Mouse (Mus musculus) CH12.LX (cell line): ENCODE measurements at regions not wholly inside any gene's neighbourhood (a gene's known extent, or its start where the extent isn't known, plus 50 kb on each side); places are given as distances from the start of the nearest gene placed in this dataset.

Experiments used
- CTCF ChIP-seq, 2 experiments: IDR thresholded peaks in 1 of 2; conservative IDR thresholded peaks in 1 of 2; 2 replicates each; pipeline ENCODE4 v1.5.1; 2011 to 2012; ENCODE audit warnings: low read depth in 2 of 2, low read length in 2 of 2, improper control_type of control experiment in 1 of 2, inconsistent platforms in 1 of 2, mild to moderate bottlenecking in 1 of 2, moderate library complexity in 1 of 2
- EP300 ChIP-seq: IDR thresholded peaks from 2 replicates; pipeline ENCODE4 v1.6.1; 2011; ENCODE audit warnings: low read length, improper control_type of control experiment
- HCFC1 ChIP-seq: IDR thresholded peaks from 2 replicates; pipeline ENCODE4 v1.6.1; 2012; ENCODE audit warnings: low read depth, mild to moderate bottlenecking, inconsistent platforms, low read length, improper control_type of control experiment
- KAT2A ChIP-seq: IDR thresholded peaks from 2 replicates; pipeline ENCODE4 v1.6.1; 2012; ENCODE audit warnings: low read length, improper control_type of control experiment, inconsistent platforms; ENCODE audit not compliant: insufficient replicate concordance
- MAX ChIP-seq: IDR thresholded peaks from 2 replicates; pipeline ENCODE4 v1.6.1; 2011; ENCODE audit warnings: low read length, improper control_type of control experiment
- MAZ ChIP-seq: IDR thresholded peaks from 2 replicates; pipeline ENCODE4 v1.6.1; 2012; ENCODE audit warnings: low read depth, mild to moderate bottlenecking, inconsistent platforms, low read length, improper control_type of control experiment, moderate library complexity
- NELFE ChIP-seq: IDR thresholded peaks from 2 replicates; pipeline ENCODE4 v1.6.1; 2011; ENCODE audit warnings: low read depth, low read length, improper control_type of control experiment
- POLR2A ChIP-seq: IDR thresholded peaks from 2 replicates; pipeline ENCODE4 v1.6.1; 2011; ENCODE audit warnings: low read depth, mild to moderate bottlenecking, improper control_type of control experiment, low read length
- SMC3 ChIP-seq: IDR thresholded peaks from 2 replicates; pipeline ENCODE4 v1.6.1; 2011; ENCODE audit warnings: low read depth, low read length, improper control_type of control experiment

DNA sequence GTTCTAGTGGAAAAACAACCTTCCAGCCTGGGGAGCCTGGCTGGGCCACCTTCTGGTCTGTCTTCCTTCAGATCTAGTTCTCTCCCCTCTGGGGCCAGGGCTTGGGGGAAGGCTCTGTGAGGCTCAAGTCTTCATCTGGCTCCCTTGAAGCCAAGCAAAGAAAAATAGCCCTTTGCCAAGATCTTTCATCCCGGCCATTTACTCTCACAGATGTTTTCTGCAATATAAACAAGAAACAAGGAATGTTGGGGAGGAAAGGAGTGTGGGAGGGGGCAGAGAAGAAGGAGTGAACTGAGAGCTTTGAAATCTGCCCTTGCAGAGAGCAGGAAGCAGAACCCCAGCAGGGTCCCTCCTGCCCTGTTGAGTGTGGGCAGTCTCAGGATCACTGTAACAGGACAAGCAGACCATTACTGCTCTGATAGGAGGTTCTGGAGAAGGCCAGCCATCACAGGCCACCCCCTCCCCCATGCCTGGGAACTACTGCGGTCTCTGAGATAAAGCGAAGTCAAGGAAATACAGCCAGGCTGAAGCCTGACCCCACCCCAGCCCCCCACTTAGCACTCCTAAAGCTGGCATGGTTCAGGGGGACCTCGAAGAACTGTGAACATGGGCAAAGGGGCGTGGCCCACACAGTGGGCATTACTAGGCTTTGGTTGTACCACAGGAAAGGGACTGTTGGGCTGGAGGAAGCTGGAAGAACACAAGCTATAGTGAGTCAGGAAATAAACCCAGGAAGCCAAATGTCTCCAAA is 118.8 kb downstream of the Zfp36l1 start:
- TF ChIP-seq MAX (0 out of 2 replicates have a peak, but pooled peaks have one; percentile 14), POLR2A (no peak), HCFC1 (no peak), CTCF (conservative IDR thresholded peaks at IDR 0.05 in 1 of 2, IDR thresholded peaks at IDR 0.05 in 1 of 2; ENCODE audit: low read depth in 2 of 2, low read length in 2 of 2) (no peak), EP300 (no peak), SMC3 (no peak), MAZ (no peak), KAT2A (no peak), NELFE (no peak)
